Mouse (Mus musculus): Measurements from ENCODE around the gene Lrrc8b. TPM values are rescaled to one million over a fixed set of nuclear protein-coding genes. Genes with fewer than 3 reads are reported as not detected.

Lrrc8b gene
- total RNA-seq, 1 experiment, result 3.4 TPM

- TF ChIP-seq ZNF384 (IDR thresholded peaks at IDR 0.05; ENCODE audit: low read depth, low read length) (no peak), MAFK (IDR thresholded peaks at IDR 0.05; ENCODE audit: insufficient read depth, low read depth, low read length) (no peak), CHD2 (IDR thresholded peaks at IDR 0.05; ENCODE audit: low read depth, low read length) (no peak), ZC3H11A (IDR thresholded peaks at IDR 0.05; ENCODE audit: borderline replicate concordance, low read depth, low read length) (no peak), HCFC1 (IDR thresholded peaks at IDR 0.05; ENCODE audit: borderline replicate concordance, insufficient read depth, low read length) (no peak)
- no peak overlapping the region; the same call in 1 of the 2 replicates for H3K9ac ChIP-seq (ENCODE audit: insufficient read depth, low read depth, low read length, poor library complexity, severe bottlenecking)
- H3K4me3 ChIP-seq (ENCODE audit: insufficient read depth in 1 of 2, low read depth in 1 of 2, low read length in 2 of 2, poor library complexity in 1 of 2, severe bottlenecking in 1 of 2), result peak overlapping the region; percentile 92 to 93
- H3K4me1 ChIP-seq (ENCODE audit: control insufficient read depth in 2 of 2, insufficient read depth in 2 of 2, low read length in 2 of 2, poor library complexity in 1 of 2), result peaks cover 0 to 2% of the 10 kb centered on the region in 2 experiments; a peak in 1 of 4 replicates
- H3K36me3 ChIP-seq (ENCODE audit: control insufficient read depth, insufficient read depth, low read length, poor library complexity, severe bottlenecking), result no peaks in the 10 kb centered on the region
- in situ Hi-C loops (cut with MboI; ENCODE audit: low sequenced_read_pairs in 2 of 2, unreplicated experiment in 2 of 2), result no loop called here
- 0 out of 2 replicates have a peak, but pooled peaks cover 3% of the 10 kb centered on the region for H3K9me3 ChIP-seq (ENCODE audit: control insufficient read depth, insufficient read depth, low read depth, low read length)
- no peak for DNase-seq (ENCODE audit: low read depth, low spot score)
- H3K27ac ChIP-seq (ENCODE audit: insufficient read depth, low read depth, low read length, poor library complexity, severe bottlenecking), result no peak overlapping the region
Observed at GRCm38 (mm10) chr5:105414341-105415120, 1.0 kb upstream of the Lrrc8b start.

GRCm38 (mm10) chr5:105415951-105416675 is 538 bp downstream of the Lrrc8b start:
- TF ChIP-seq ZC3H11A (IDR thresholded peaks at IDR 0.05; ENCODE audit: borderline replicate concordance, low read depth, low read length), result no peak
- no peak for TF ChIP-seq CHD2 (IDR thresholded peaks at IDR 0.05; ENCODE audit: low read depth, low read length)
- no peak for TF ChIP-seq MAFK (IDR thresholded peaks at IDR 0.05; ENCODE audit: insufficient read depth, low read depth, low read length)
- no peak for TF ChIP-seq ZNF384 (IDR thresholded peaks at IDR 0.05; ENCODE audit: low read depth, low read length)
- no peak for TF ChIP-seq HCFC1 (IDR thresholded peaks at IDR 0.05; ENCODE audit: borderline replicate concordance, insufficient read depth, low read length)
- in situ Hi-C loops (cut with MboI; ENCODE audit: low sequenced_read_pairs in 2 of 2, unreplicated experiment in 2 of 2), result no loop called here
- Histone ChIP-seq H3K36me3 (ENCODE audit: control insufficient read depth, insufficient read depth, low read length, poor library complexity, severe bottlenecking) (no peaks in the 10 kb centered on the region), H3K9me3 (ENCODE audit: control insufficient read depth, insufficient read depth, low read depth, low read length) (0 out of 2 replicates have a peak, but pooled peaks cover 3% of the 10 kb centered on the region), H3K4me3 (ENCODE audit: insufficient read depth in 1 of 2, low read depth in 1 of 2, low read length in 2 of 2, poor library complexity in 1 of 2, severe bottlenecking in 1 of 2) (peak overlapping the region; percentile 78 to 93), H3K27ac (ENCODE audit: insufficient read depth, low read depth, low read length, poor library complexity, severe bottlenecking) (no peak overlapping the region), H3K4me1 (ENCODE audit: control insufficient read depth in 2 of 2, insufficient read depth in 2 of 2, low read length in 2 of 2, poor library complexity in 1 of 2) (peaks cover 0 to 2% of the 10 kb centered on the region in 2 experiments; a peak in 1 of 4 replicates), H3K9ac (ENCODE audit: insufficient read depth, low read depth, low read length, poor library complexity, severe bottlenecking) (peak overlapping the region; percentile 94)
- no peak for DNase-seq (ENCODE audit: low read depth, low spot score)

GRCm38 (mm10) chr5:105417217-105417616 is 1.6 kb downstream of the Lrrc8b start:
- in situ Hi-C loops (cut with MboI; ENCODE audit: low sequenced_read_pairs in 2 of 2, unreplicated experiment in 2 of 2), result no loop called here
- Histone ChIP-seq H3K4me3 (ENCODE audit: insufficient read depth in 1 of 2, low read depth in 1 of 2, low read length in 2 of 2, poor library complexity in 1 of 2, severe bottlenecking in 1 of 2) (no peak overlapping the region), H3K27ac (ENCODE audit: insufficient read depth, low read depth, low read length, poor library complexity, severe bottlenecking) (no peak overlapping the region), H3K4me1 (ENCODE audit: control insufficient read depth in 2 of 2, insufficient read depth in 2 of 2, low read length in 2 of 2, poor library complexity in 1 of 2) (peaks cover 0 to 2% of the 10 kb centered on the region in 2 experiments; a peak in 1 of 4 replicates), H3K36me3 (ENCODE audit: control insufficient read depth, insufficient read depth, low read length, poor library complexity, severe bottlenecking) (no peaks in the 10 kb centered on the region), H3K9me3 (ENCODE audit: control insufficient read depth, insufficient read depth, low read depth, low read length) (0 out of 2 replicates have a peak, but pooled peaks cover 3% of the 10 kb centered on the region), H3K9ac (ENCODE audit: insufficient read depth, low read depth, low read length, poor library complexity, severe bottlenecking) (no peak overlapping the region)
- TF ChIP-seq HCFC1 (IDR thresholded peaks at IDR 0.05; ENCODE audit: borderline replicate concordance, insufficient read depth, low read length), result no peak
- no peak for TF ChIP-seq CHD2 (IDR thresholded peaks at IDR 0.05; ENCODE audit: low read depth, low read length)
- TF ChIP-seq ZC3H11A (IDR thresholded peaks at IDR 0.05; ENCODE audit: borderline replicate concordance, low read depth, low read length), result no peak
- TF ChIP-seq ZNF384 (IDR thresholded peaks at IDR 0.05; ENCODE audit: low read depth, low read length), result no peak
- TF ChIP-seq MAFK (IDR thresholded peaks at IDR 0.05; ENCODE audit: insufficient read depth, low read depth, low read length), result no peak
- no peak for DNase-seq (ENCODE audit: low read depth, low spot score)

- in situ Hi-C loops (cut with MboI; ENCODE audit: low sequenced_read_pairs in 2 of 2, unreplicated experiment in 2 of 2), result no loop called here
- DNase-seq (ENCODE audit: low read depth, low spot score), result no peak
Observed at GRCm38 (mm10) chr5:105418364-105418763, 2.8 kb downstream of the Lrrc8b start.

More at GRCm38 (mm10) chr5:105418364-105418763, 2.8 kb downstream of the Lrrc8b start:
- Histone ChIP-seq H3K4me3 (ENCODE audit: insufficient read depth in 1 of 2, low read depth in 1 of 2, low read length in 2 of 2, poor library complexity in 1 of 2, severe bottlenecking in 1 of 2) (no peak overlapping the region), H3K9ac (ENCODE audit: insufficient read depth, low read depth, low read length, poor library complexity, severe bottlenecking) (no peak overlapping the region), H3K27ac (ENCODE audit: insufficient read depth, low read depth, low read length, poor library complexity, severe bottlenecking) (no peak overlapping the region), H3K4me1 (ENCODE audit: control insufficient read depth in 2 of 2, insufficient read depth in 2 of 2, low read length in 2 of 2, poor library complexity in 1 of 2) (peaks cover 0 to 2% of the 10 kb centered on the region in 2 experiments; a peak in 1 of 4 replicates), H3K9me3 (ENCODE audit: control insufficient read depth, insufficient read depth, low read depth, low read length) (0 out of 2 replicates have a peak, but pooled peaks cover 3% of the 10 kb centered on the region), H3K36me3 (ENCODE audit: control insufficient read depth, insufficient read depth, low read length, poor library complexity, severe bottlenecking) (no peaks in the 10 kb centered on the region)
- no peak for TF ChIP-seq ZC3H11A (IDR thresholded peaks at IDR 0.05; ENCODE audit: borderline replicate concordance, low read depth, low read length)
- no peak for TF ChIP-seq MAFK (IDR thresholded peaks at IDR 0.05; ENCODE audit: insufficient read depth, low read depth, low read length)
- TF ChIP-seq CHD2 (IDR thresholded peaks at IDR 0.05; ENCODE audit: low read depth, low read length), result no peak
- no peak for TF ChIP-seq ZNF384 (IDR thresholded peaks at IDR 0.05; ENCODE audit: low read depth, low read length)
- no peak for TF ChIP-seq HCFC1 (IDR thresholded peaks at IDR 0.05; ENCODE audit: borderline replicate concordance, insufficient read depth, low read length)

All from ES-E14 (cell line).